Mouse (Mus musculus) heart, embryonic 11.5 days (tissue): ENCODE results near the gene Taok1. TPM values are rescaled to one million over a fixed set of nuclear protein-coding genes. Genes with fewer than 3 reads are reported as not detected.

Experiments
- ATAC-seq: fragments of 200-750 bp; cut with Nextera tagmentation; replicated peaks from 2 replicates; pipeline ENCODE4 v1.8.0; 2017; ENCODE audit warnings: moderate library complexity; ENCODE audit not compliant: insufficient number of reproducible peaks, low FRiP score, low TSS enrichment
- H3K27ac ChIP-seq: fragments of 300-500 bp; sonication (generic); 2 replicates; pipeline ENCODE4 v1.5.1; 2014; ENCODE audit warnings: mild to moderate bottlenecking, low read depth, low read length
- H3K27me3 ChIP-seq: fragments of 300-500 bp; sonication (generic); 2 replicates; pipeline ENCODE4 v1.6.1; 2014; ENCODE audit warnings: mild to moderate bottlenecking, low read length, mixed read lengths; ENCODE audit not compliant: control insufficient read depth, insufficient read depth
- H3K36me3 ChIP-seq: fragments of 300-500 bp; sonication (generic); 2 replicates; pipeline ENCODE4 v1.6.1; 2014; ENCODE audit warnings: mild to moderate bottlenecking, low read length, moderate library complexity, mixed read lengths; ENCODE audit not compliant: control insufficient read depth, insufficient read depth
- H3K4me1 ChIP-seq: fragments of 300-500 bp; sonication (generic); 2 replicates; pipeline ENCODE4 v1.6.1; 2014; ENCODE audit warnings: low read length; ENCODE audit not compliant: control insufficient read depth, insufficient read depth
- H3K4me2 ChIP-seq: fragments of 300-500 bp; sonication (generic); 2 replicates; pipeline ENCODE4 v1.6.1; 2014; ENCODE audit warnings: mild to moderate bottlenecking, moderate library complexity
- H3K4me3 ChIP-seq: fragments of 300-500 bp; sonication (generic); 2 replicates; pipeline ENCODE4 v1.5.1; 2014; ENCODE audit warnings: low read depth, low read length
- H3K9ac ChIP-seq: fragments of 300-500 bp; sonication (generic); 2 replicates; pipeline ENCODE4 v1.6.1; 2014; ENCODE audit warnings: mild to moderate bottlenecking, low read depth, low read length, moderate library complexity
- H3K9me3 ChIP-seq: fragments of 300-500 bp; sonication (generic); replicated peaks from 2 replicates; pipeline ENCODE4 v1.6.1; 2016; ENCODE audit warnings: low read length; ENCODE audit not compliant: control insufficient read depth
- WGBS: fragments of 180-500 bp; shearing (Covaris S2); extraction: QIAGEN DNeasy Blood & Tissue Kit; methylation state at CpG from one replicate; pipeline ENCODE4 v1.1.7; 2014; ENCODE audit not compliant: insufficient replicate concordance; 5-methylcytosine and 5-hydroxymethylcytosine counted together
- polyA plus RNA-seq: library from polyadenylated mRNA; unstranded; fragments of >200 nt; fragmentation: Nextera tagmentation; extraction: Ambion mirVana; gene quantifications from 2 replicates; pipeline ENCODE4 v1.2.1, GENCODE M21; 2014

The Taok1 gene
- polyA plus RNA-seq, 1 experiment from 2014 or later, result 17.8 TPM

DNA sequence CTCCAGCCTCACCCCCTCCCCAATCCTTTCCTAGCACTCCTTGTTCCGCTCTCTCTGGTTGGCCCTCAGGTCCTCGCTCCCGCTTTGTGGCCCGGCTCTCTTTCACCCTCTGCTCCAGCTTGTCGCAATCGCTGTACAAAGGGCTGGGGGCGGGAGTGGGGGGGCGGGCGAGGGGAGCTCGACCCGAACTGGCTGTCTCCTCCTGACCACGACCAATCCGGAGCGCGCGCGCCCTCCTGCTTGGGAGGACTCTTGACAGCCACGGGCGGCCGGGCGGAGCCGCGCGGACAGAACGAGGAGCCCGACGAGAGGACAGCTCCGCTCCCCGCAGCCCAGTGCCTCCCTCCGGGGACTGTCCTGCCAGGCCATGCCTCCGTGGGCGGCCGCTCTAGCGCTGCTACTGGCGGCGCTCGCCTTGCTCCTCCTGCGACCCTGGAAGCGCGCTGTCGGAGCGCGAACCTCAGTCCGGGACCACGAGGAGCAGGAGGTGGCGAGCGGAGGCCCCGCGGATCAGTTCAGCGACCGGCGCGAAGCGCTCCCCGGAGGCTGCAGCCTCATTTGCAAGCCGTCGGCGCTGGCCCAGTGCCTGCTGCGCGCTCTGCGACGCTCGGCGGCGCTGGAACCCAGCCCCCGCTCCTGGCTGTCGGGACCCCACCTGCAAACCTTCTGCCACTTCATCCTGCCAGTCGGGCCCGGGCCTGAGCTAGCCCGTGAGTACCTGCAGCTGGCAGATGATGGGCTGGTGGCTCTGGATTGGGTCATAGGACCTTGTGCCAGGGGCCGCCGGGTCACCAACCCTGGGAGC lies 92.6 kb downstream of the Taok1 start, which contains the start of gene Abhd15:
Gene Abhd15 (plus strand): TSS at position 290 of the 805 bp plus-strand sequence.
- peak within 1 kb of the TSS; percentile 59 for H3K27ac ChIP-seq
- peak within 1 kb of the TSS; percentile 98 for H3K4me2 ChIP-seq
- peak; percentile 65 for ATAC-seq
- H3K36me3 ChIP-seq, result no peaks in the 10 kb centered on the region
- peak within 1 kb of the TSS; percentile 73 for H3K4me3 ChIP-seq
- no peaks in the 10 kb centered on the region for H3K9me3 ChIP-seq
- H3K27me3 ChIP-seq, result peaks cover 21% of the 10 kb centered on the region
- H3K9ac ChIP-seq, result peak within 1 kb of the TSS; percentile 72
- H3K4me1 ChIP-seq, result peaks cover 30% of the 10 kb centered on the region
- WGBS, result under 1% methylated on average over 69 of the region's 72 CpGs

DNA sequence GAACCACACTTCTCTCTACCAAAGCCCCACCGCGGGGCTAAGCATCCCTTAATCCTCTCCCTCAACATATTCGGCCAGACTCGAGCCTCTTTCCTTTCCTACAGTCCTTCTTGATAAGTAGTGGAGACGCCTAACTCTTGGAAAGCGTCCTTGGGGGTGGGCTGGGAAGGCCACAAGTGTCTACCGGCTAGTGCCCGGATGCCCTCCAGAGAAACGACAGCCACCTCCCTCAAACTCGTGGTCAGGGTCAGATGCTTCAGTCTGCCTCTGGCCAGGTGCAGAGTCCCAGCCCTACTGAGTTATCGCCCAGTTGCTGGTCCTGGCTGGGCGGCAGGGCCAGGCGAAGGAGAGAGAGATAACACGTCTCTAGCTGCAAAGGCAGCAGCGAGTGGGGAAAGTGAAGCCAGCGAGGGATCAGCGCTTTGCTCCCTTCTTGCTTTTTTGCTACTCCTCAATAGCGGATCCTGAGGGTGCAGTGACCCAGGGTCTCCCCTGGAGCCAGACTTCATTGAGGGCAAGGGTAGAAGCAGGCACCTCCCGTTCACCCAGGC lies 93.3 kb downstream of the Taok1 start:
- no peaks in the 10 kb centered on the region for H3K36me3 ChIP-seq
- peaks cover 30% of the 10 kb centered on the region for H3K4me1 ChIP-seq
- no peaks in the 10 kb centered on the region for H3K9me3 ChIP-seq
- H3K27me3 ChIP-seq, result peaks cover 21% of the 10 kb centered on the region
- peak overlapping the region; percentile 72 for H3K9ac ChIP-seq
- peak overlapping the region; percentile 73 for H3K4me3 ChIP-seq
- WGBS, result 3% methylated on average over 19 of the region's 19 CpGs
- H3K27ac ChIP-seq, result peak overlapping the region; percentile 59
- H3K4me2 ChIP-seq, result peak overlapping the region; percentile 98
- 0 out of 2 replicates have a peak, but pooled peaks have one; percentile 39 for ATAC-seq

DNA sequence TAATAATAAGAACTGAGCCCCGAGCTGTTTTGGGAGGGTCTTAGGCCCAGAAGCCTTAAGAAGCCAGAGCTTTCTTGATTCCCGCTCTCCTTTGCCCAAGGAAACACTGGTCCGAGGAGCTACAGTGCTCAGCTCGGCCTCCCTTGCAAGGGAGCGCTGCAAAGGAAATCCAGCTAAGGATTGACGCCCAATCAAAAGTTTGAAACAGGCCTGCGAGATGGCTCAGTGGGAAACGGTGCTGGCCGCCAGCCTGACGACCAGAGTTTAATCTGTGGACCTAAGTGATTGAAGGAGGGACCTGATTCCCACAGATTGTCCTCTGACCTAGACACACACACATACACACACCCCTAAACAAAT lies 93.8 kb downstream of the Taok1 start:
- Histone ChIP-seq H3K4me1 (peaks cover 33% of the 10 kb centered on the region), H3K27ac (peak overlapping the region; percentile 13)
- WGBS, result 7% methylated on average over 10 of the region's 10 CpGs

DNA sequence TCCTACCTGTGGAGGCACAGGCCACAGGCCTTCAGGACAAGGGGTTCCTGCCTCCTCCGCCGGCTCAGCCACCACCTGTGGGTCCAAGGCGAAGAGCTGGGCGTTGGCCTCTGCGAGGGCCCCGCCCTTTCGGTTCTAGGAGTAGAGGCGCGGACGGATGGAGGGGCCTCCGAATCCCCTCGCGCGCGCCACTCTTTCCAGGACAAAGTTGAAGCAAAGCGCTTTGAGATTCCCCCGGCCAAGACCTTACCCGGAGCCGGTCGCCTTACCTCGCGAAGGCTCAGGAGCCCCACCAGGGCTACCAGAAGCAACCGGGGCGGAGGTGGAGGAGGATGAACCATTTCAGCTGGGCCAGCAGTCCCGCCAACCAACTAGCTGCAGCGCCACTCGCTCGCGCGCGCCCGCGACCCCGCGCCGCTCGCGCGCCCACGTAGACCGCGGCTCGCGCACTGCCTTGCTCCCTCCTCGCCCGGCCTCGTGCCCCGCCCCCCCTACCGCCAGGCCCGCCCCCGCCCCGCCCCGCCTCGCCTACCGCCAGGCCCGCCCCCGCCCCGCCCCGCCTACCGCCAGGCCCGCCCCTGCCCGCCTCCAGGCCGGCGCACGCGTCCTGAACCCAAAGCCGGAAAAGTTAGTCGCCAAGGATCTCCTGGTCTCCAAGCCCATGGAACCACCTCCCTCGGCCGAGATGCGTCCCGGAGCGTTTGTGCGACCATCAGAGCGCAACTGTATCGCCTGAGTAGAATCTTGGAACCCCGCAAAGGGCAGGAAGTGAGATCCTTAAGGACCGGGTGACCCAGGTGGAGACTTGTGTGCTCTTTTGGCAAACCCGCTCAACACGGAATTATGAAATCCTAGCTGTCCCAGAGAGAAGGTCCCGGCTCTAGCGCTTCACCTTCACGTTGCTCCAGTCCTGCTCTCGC lies 94.5 kb downstream of the Taok1 start:
- peak overlapping the region; percentile 98 for H3K4me2 ChIP-seq
- H3K9me3 ChIP-seq, result no peaks in the 10 kb centered on the region
- peak overlapping the region; percentile 73 for H3K4me3 ChIP-seq
- under 1% methylated on average over 71 of the region's 84 CpGs for WGBS
- H3K4me1 ChIP-seq, result peaks cover 39% of the 10 kb centered on the region
- peaks cover 21% of the 10 kb centered on the region for H3K27me3 ChIP-seq
- 0 out of 2 replicates have a peak, but pooled peaks cover 2% of the 10 kb centered on the region for H3K36me3 ChIP-seq
- peak overlapping the region; percentile 85 for H3K9ac ChIP-seq
- peak; percentile 76 for ATAC-seq
- H3K27ac ChIP-seq, result peak overlapping the region; percentile 75

More for the DNA sequence above, 93.8 kb downstream of the Taok1 start:
- H3K4me3 ChIP-seq, result peak overlapping the region; percentile 73
- H3K27me3 ChIP-seq, result peaks cover 21% of the 10 kb centered on the region
- peak overlapping the region; percentile 72 for H3K9ac ChIP-seq
- no peak for ATAC-seq
- H3K36me3 ChIP-seq, result 0 out of 2 replicates have a peak, but pooled peaks cover 2% of the 10 kb centered on the region
- peak overlapping the region; percentile 98 for H3K4me2 ChIP-seq
- no peaks in the 10 kb centered on the region for H3K9me3 ChIP-seq

DNA sequence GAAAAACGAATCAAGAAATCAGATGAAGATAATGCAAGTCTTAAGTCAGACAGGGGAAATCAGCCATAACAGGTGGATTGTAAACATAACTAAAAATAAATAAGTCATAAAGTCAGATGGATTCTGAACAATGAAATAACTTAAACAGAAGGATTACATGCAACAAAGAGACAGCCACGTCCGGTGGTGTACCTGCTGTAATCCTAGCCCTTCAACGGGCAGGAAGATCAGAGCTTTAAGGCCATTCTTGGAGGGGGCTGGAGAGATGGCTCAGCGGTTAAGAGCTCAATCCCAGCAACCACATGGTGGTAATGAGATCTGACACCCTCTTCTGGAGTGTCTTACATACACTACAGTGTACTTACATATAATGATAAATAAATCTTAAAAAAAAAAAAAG lies 96.3 kb downstream of the Taok1 start:
- Histone ChIP-seq H3K27me3 (peaks cover 10% of the 10 kb centered on the region), H3K4me3 (no peak overlapping the region), H3K9ac (no peak overlapping the region), H3K4me2 (no peak overlapping the region), H3K4me1 (peaks cover 42% of the 10 kb centered on the region), H3K9me3 (no peaks in the 10 kb centered on the region), H3K27ac (no peak overlapping the region), H3K36me3 (peaks cover 14% of the 10 kb centered on the region)
- 83% methylated on average over 5 of the region's 5 CpGs for WGBS
- ATAC-seq, result no peak

DNA sequence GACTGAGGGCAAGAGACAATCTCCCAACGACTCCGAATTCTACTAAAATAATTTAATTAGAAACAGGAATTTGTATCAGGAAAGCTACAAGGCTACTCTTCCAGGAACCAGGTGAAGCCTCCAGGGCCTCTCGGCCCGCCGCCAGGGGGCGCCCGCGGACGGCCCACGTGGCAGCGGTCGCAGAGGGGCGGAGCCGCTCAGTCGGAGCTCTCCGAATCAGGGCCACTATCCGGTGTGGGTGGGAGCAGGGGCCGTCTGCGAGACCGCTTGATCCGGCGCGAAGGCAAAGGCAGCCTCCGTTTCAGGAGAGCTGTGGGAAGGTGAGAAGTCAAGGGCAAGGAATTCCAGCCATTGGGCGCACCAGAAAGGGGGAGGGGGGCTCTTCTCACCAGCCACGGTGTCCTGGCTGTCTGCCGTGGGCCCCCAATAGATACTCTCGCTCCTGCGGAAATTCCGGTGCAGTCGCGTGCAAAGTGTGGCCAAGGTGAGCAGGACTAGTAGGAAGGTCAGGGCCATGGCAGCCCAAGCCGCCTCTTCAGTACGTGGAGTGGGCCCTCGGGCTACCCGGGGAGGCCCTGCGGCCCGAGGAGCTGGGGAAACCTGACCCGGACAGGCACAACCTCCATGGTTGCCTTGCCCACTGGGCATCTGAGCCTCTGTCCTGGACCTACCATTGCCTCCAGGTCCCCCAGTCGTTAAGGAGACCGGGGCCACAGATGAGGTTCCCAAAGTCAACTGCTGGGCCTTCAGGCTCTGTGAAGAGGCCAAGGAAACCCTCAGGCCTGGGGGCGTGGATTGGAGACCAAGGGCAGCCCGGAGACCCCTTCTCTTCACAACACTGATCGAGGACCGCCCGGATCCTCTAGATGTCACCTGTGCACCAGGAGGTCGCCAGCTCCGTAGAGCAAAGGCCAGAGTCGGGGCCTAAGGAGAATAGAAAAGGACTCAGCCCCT lies 99.3 kb downstream of the Taok1 start:
- Histone ChIP-seq H3K4me2 (peak overlapping the region; percentile 80), H3K27ac (peak overlapping the region; percentile 46; the same call in 1 of the 2 replicates), H3K9ac (peak overlapping the region; percentile 74), H3K4me1 (peaks cover 17% of the 10 kb centered on the region), H3K36me3 (peaks cover 28% of the 10 kb centered on the region), H3K4me3 (peak overlapping the region; percentile 28), H3K27me3 (no peaks in the 10 kb centered on the region), H3K9me3 (no peaks in the 10 kb centered on the region)
- ATAC-seq, result peak; percentile 47
- WGBS, result 16% methylated on average over 49 of the region's 49 CpGs

DNA sequence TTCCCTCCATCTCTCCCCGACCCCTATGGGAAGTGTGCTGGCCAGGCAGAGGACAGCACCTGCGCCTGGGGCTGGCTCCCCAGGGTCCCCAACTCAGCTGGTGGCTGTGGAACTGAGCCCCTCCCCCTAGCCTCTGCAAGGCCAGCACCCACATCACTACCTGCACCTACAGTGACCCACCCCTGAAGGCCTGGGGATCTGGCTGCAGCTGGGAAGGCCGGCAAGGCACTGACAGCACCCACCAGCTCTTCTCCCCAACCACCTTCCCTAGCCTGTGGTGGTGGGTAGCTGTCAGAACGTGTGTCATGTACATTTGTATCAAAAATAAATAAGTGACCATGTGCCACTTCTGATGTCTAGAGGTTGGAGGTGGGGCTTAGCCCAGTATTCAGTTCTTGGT lies 100.2 kb downstream of the Taok1 start:
- H3K27ac ChIP-seq, result no peak overlapping the region
- WGBS, result 76% methylated on average over 4 of the region's 4 CpGs
- no peaks in the 10 kb centered on the region for H3K27me3 ChIP-seq
- peaks cover 37% of the 10 kb centered on the region for H3K36me3 ChIP-seq
- peak overlapping the region; percentile 80 for H3K4me2 ChIP-seq
- H3K4me3 ChIP-seq, result no peak overlapping the region
- H3K9ac ChIP-seq, result peak overlapping the region; percentile 49; the same call in 1 of the 2 replicates
- no peaks in the 10 kb centered on the region for H3K9me3 ChIP-seq
- ATAC-seq, result no peak
- peaks cover 16% of the 10 kb centered on the region for H3K4me1 ChIP-seq
